Mouse (Mus musculus) NIH3T3 (cell line): ENCODE data around the gene Hadh.

Source experiments
- DNase-seq: peaks from one replicate; pipeline ENCODE4 v3.0.0-alpha.2; 2012; ENCODE audit warnings: low read depth

The Hadh gene

GRCm38 (mm10) chr3:131218636-131219390 is 53.1 kb downstream of the Hadh start:
- no peak for DNase-seq

- DNase-seq: peak; percentile 48
These were observed 57.1 kb downstream of the Hadh start for GRCm38 (mm10) chr3:131214841-131215240.

GRCm38 (mm10) chr3:131214060-131214658 is 57.7 kb downstream of the Hadh start:
- no peak for DNase-seq

- DNase-seq: peak; percentile 19
These were observed 59.7 kb downstream of the Hadh start for GRCm38 (mm10) chr3:131212200-131212599.

- no peak for DNase-seq
These were observed 63.5 kb downstream of the Hadh start for GRCm38 (mm10) chr3:131208265-131208891.

- DNase-seq: no peak
These were observed 64.1 kb downstream of the Hadh start for GRCm38 (mm10) chr3:131207846-131208245.

- DNase-seq: no peak
These were observed 69.6 kb downstream of the Hadh start for GRCm38 (mm10) chr3:131202311-131202710.

GRCm38 (mm10) chr3:131199590-131200288 is 72.2 kb downstream of the Hadh start:
- no peak for DNase-seq

GRCm38 (mm10) chr3:131198991-131199390 is 72.9 kb downstream of the Hadh start:
- no peak for DNase-seq

- DNase-seq: no peak
These were observed 75.3 kb downstream of the Hadh start for GRCm38 (mm10) chr3:131196507-131197019.

- no peak for DNase-seq
These were observed 75.9 kb downstream of the Hadh start for GRCm38 (mm10) chr3:131196050-131196449.

- no peak for DNase-seq
These were observed 80.4 kb downstream of the Hadh start for GRCm38 (mm10) chr3:131191454-131191853.

- no peak for DNase-seq
These were observed 81.1 kb downstream of the Hadh start for GRCm38 (mm10) chr3:131190671-131191367.

GRCm38 (mm10) chr3:131190239-131190638 is 81.7 kb downstream of the Hadh start:
- no peak for DNase-seq

GRCm38 (mm10) chr3:131186193-131186592 is 85.7 kb downstream of the Hadh start:
- DNase-seq: no peak
